Mouse (Mus musculus) stomach, postnatal 0 days (tissue): ENCODE measurements around the gene Cenpj.

Experiments
- CTCF ChIP-seq: IDR thresholded peaks from 2 replicates; pipeline ENCODE4 v1.5.1; 2016; ENCODE audit warnings: antibody characterized with exemption, low read depth, mild to moderate bottlenecking, moderate library complexity
- EP300 ChIP-seq: optimal IDR thresholded peaks from 2 replicates; pipeline ENCODE3; 2016; ENCODE audit warnings: antibody characterized with exemption

- TF ChIP-seq CTCF (no peak), EP300 (no peak)
Observed at GRCm38 (mm10) chr14:56506743-56507142, 68.5 kb downstream of the Cenpj start.
